Mouse (Mus musculus) heart, postnatal 0 days (tissue): ENCODE measurements at regions not wholly inside any gene's neighbourhood (a gene's known extent, or its start where the extent isn't known, plus 50 kb on each side); places are given as distances from the start of the nearest gene placed in this dataset.

ENCODE experiments used
- ATAC-seq: fragments of 200-750 bp; cut with Nextera tagmentation; 2 replicates; pipeline ENCODE4 v1.8.0; 2017; ENCODE audit warnings: low read depth, moderate number of reproducible peaks, moderate library complexity; ENCODE audit not compliant: insufficient read depth
- DNase-seq: peaks from one replicate; pipeline ENCODE4 v3.0.0-alpha.2; 2016; ENCODE audit warnings: low spot score
- H3K27ac ChIP-seq: fragments of 300-500 bp; sonication (generic); 2 replicates; pipeline ENCODE4 v1.5.1; 2014; ENCODE audit warnings: low read depth, mild to moderate bottlenecking
- H3K27me3 ChIP-seq: fragments of 300-500 bp; sonication (generic); 2 replicates; pipeline ENCODE4 v1.6.1; 2014; ENCODE audit warnings: low read length, mixed read lengths; ENCODE audit not compliant: control insufficient read depth, insufficient read depth
- H3K36me3 ChIP-seq: fragments of 300-500 bp; sonication (generic); replicated peaks from 2 replicates; pipeline ENCODE4 v1.6.1; 2014; ENCODE audit warnings: low read length, mixed read lengths; ENCODE audit not compliant: control insufficient read depth, insufficient read depth
- H3K4me1 ChIP-seq: fragments of 300-500 bp; sonication (generic); 2 replicates; pipeline ENCODE4 v1.6.1; 2014; ENCODE audit warnings: antibody characterized with exemption; ENCODE audit not compliant: control insufficient read depth, insufficient read depth
- H3K4me2 ChIP-seq: fragments of 300-500 bp; sonication (generic); 2 replicates; pipeline ENCODE4 v1.6.1; 2014; ENCODE audit warnings: low read depth, mild to moderate bottlenecking, low read length, moderate library complexity
- H3K4me3 ChIP-seq: fragments of 300-500 bp; sonication (generic); 2 replicates; pipeline ENCODE4 v1.5.1; 2014; ENCODE audit warnings: low read depth, low read length
- H3K9ac ChIP-seq: fragments of 300-500 bp; sonication (generic); replicated peaks from 2 replicates; pipeline ENCODE4 v1.6.1; 2014; ENCODE audit warnings: low read depth, low read length, mixed read lengths
- H3K9me3 ChIP-seq: fragments of 300-500 bp; sonication (generic); replicated peaks from 2 replicates; pipeline ENCODE4 v1.6.1; 2016; ENCODE audit warnings: low read length; ENCODE audit not compliant: control insufficient read depth
- CTCF ChIP-seq: IDR thresholded peaks from 2 replicates; pipeline ENCODE4 v1.5.1; 2016; ENCODE audit warnings: antibody characterized with exemption, control low read depth, low read depth
- EP300 ChIP-seq: IDR thresholded peaks from 2 replicates; pipeline ENCODE4 v1.6.1; 2016; ENCODE audit warnings: antibody characterized with exemption, low read depth
- WGBS: fragments of 180-500 bp; shearing (Covaris S2); extraction: QIAGEN DNeasy Blood & Tissue Kit; methylation state at CpG from one replicate; pipeline ENCODE4 v1.1.7; 2014; 5-methylcytosine and 5-hydroxymethylcytosine counted together

DNA sequence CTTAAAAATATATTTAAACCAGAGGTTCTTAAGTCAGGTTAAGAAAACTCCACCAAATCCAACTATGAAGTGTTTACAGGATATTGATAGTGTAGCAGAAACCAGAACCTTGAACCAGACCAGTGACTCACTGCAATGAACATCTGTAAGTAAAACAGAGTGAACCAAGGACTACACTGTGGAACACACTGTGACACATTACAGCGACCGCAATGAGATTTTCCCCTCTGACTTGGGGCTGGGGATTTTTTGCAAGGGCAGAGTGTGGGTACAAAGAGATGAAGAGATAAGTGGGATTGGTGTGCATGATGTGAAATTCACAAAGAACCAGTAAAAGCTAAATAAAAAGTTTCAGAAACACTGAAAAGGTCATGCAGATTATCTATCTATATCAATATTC lies 73.0 kb upstream of the Nrn1 start:
- Histone ChIP-seq H3K27ac (no peak overlapping the region), H3K27me3 (no peaks in the 10 kb centered on the region), H3K36me3 (no peaks in the 10 kb centered on the region), H3K9ac (no peak overlapping the region), H3K4me1 (no peaks in the 10 kb centered on the region), H3K9me3 (no peaks in the 10 kb centered on the region), H3K4me3 (no peak overlapping the region), H3K4me2 (no peak overlapping the region)
- TF ChIP-seq CTCF, result no peak
- TF ChIP-seq EP300, result no peak
- WGBS, result 86% methylated on average over 2 of the region's 2 CpGs
- ATAC-seq (no peak), DNase-seq (no peak)

DNA sequence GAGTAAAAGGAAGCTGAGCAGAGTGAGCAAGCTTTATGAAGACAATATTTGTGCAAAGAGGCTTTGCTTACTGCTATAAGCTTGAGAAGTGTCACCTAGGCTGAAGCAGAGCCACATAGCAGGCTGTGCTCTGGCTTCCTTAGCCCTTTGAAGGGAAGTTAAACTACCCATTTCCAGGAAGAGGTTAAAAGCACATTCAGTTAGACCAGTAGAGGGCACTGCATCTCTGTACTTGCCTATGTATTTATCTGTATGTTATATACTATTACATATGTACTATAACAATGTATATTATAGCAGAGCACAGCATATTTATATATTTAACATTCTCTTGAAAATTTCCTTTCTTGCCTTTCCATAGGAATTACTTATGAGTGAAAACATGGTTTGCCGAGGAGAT lies 54.4 kb upstream of the Nrn1 start:
- H3K9ac ChIP-seq, result no peak overlapping the region
- WGBS, result 93% methylated on average over 1 of the region's 1 CpGs
- no peak overlapping the region for H3K27ac ChIP-seq
- ATAC-seq (no peak), DNase-seq (peak; percentile 10)
- H3K4me1 ChIP-seq, result no peaks in the 10 kb centered on the region
- no peak overlapping the region for H3K4me2 ChIP-seq
- TF ChIP-seq EP300 (no peak), CTCF (peak; percentile 50)
- H3K27me3 ChIP-seq, result no peaks in the 10 kb centered on the region
- H3K9me3 ChIP-seq, result no peaks in the 10 kb centered on the region
- no peak overlapping the region for H3K4me3 ChIP-seq
- no peaks in the 10 kb centered on the region for H3K36me3 ChIP-seq
